Mouse (Mus musculus): ENCODE measurements at regions not wholly inside any gene's neighbourhood (a gene's known extent, or its start where the extent isn't known, plus 50 kb on each side); places are given as distances from the start of the nearest gene placed in this dataset.

- H3K4me2 ChIP-seq (ENCODE audit: low read length), result no peak overlapping the region
- no peaks in the 10 kb centered on the region for H3K36me3 ChIP-seq (ENCODE audit: control insufficient read depth, insufficient read depth, low read length)
- no peak overlapping the region for H3K9ac ChIP-seq (ENCODE audit: low read length)
- no peak overlapping the region for H3K27ac ChIP-seq (ENCODE audit: low read depth)
- no peaks in the 10 kb centered on the region for H3K27me3 ChIP-seq (replicated peaks; ENCODE audit: control insufficient read depth, insufficient read depth, low read length)
- H3K4me3 ChIP-seq (ENCODE audit: low read depth, low read length), result no peak overlapping the region
- no peaks in the 10 kb centered on the region for H3K4me1 ChIP-seq (replicated peaks; ENCODE audit: control insufficient read depth, insufficient read depth, low read length)
- no peaks in the 10 kb centered on the region for H3K9me3 ChIP-seq (ENCODE audit: control insufficient read depth, low read length)
- DNase-seq (ENCODE audit: low spot score) (no peak), ATAC-seq (replicated peaks; ENCODE audit: low FRiP score, low TSS enrichment, low read depth) (no peak)
- 88% methylated on average over 11 of the region's 11 CpGs for WGBS
These were observed 110.9 kb upstream of the Klf3 start for GRCm38 (mm10) chr5:64692335-64692734.

DNA sequence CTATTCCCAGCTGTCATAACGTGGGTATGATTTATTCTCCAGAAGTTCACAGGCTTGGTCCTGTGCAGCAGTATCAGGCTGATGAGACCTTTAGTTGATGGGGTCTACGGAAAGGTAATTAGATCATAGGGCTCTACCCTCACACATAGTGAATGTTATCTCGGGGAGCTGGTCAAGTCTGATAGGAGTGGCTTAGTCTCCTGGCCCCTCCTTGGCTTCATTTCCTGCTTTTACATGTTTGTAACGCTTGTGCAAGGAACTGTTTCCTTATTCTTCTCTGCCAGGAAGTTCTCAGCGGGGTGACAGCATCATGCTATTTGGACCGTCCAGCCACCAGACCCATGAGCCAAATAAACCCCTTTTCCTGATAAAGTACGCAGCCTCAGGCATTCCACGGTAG is 109.6 kb upstream of the Klf3 start:
- Histone ChIP-seq H3K4me3 (ENCODE audit: low read depth, low read length) (no peak overlapping the region), H3K4me2 (ENCODE audit: low read length) (no peak overlapping the region), H3K36me3 (ENCODE audit: control insufficient read depth, insufficient read depth, low read length) (no peaks in the 10 kb centered on the region), H3K27ac (ENCODE audit: low read depth) (no peak overlapping the region), H3K27me3 (replicated peaks; ENCODE audit: control insufficient read depth, insufficient read depth, low read length) (no peaks in the 10 kb centered on the region), H3K9me3 (ENCODE audit: control insufficient read depth, low read length) (no peaks in the 10 kb centered on the region), H3K4me1 (replicated peaks; ENCODE audit: control insufficient read depth, insufficient read depth, low read length) (no peaks in the 10 kb centered on the region), H3K9ac (ENCODE audit: low read length) (no peak overlapping the region)
- ATAC-seq (replicated peaks; ENCODE audit: low FRiP score, low TSS enrichment, low read depth) (no peak), DNase-seq (ENCODE audit: low spot score) (no peak)
- 81% methylated on average over 8 of the region's 8 CpGs for WGBS

DNA sequence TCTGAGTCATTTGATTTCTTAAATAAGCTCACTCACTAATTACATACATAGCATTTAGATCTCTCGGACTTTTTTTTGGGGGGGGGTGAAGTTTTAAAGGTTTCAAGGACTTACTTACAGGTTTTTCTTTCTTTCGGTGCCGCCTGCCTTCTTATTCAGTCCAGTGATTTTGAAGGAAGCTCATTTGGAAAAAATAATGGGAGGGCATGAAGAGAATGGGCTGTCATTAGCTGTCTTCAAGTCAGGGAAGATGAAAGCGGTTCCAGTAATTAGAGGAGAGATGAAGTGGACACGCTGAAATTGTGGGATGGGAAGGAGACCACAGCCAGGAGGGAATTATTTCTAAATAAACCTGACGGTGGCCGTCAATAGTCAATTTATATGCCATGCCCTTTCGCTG is 108.6 kb upstream of the Klf3 start:
- H3K36me3 ChIP-seq (ENCODE audit: control insufficient read depth, insufficient read depth, low read length), result no peaks in the 10 kb centered on the region
- WGBS, result 86% methylated on average over 8 of the region's 8 CpGs
- H3K4me1 ChIP-seq (replicated peaks; ENCODE audit: control insufficient read depth, insufficient read depth, low read length), result no peaks in the 10 kb centered on the region
- no peak overlapping the region for H3K4me2 ChIP-seq (ENCODE audit: low read length)
- no peaks in the 10 kb centered on the region for H3K27me3 ChIP-seq (replicated peaks; ENCODE audit: control insufficient read depth, insufficient read depth, low read length)
- H3K27ac ChIP-seq (ENCODE audit: low read depth), result no peak overlapping the region
- DNase-seq (ENCODE audit: low spot score), result no peak
- no peak for ATAC-seq (replicated peaks; ENCODE audit: low FRiP score, low TSS enrichment, low read depth)
- no peak overlapping the region for H3K4me3 ChIP-seq (ENCODE audit: low read depth, low read length)
- H3K9me3 ChIP-seq (ENCODE audit: control insufficient read depth, low read length), result no peaks in the 10 kb centered on the region
- no peak overlapping the region for H3K9ac ChIP-seq (ENCODE audit: low read length)

- Histone ChIP-seq H3K4me1 (replicated peaks; ENCODE audit: control insufficient read depth, insufficient read depth, low read length) (peaks cover under 1% of the 10 kb centered on the region; the same call in 1 of the 2 replicates), H3K9ac (ENCODE audit: low read length) (no peak overlapping the region), H3K36me3 (ENCODE audit: control insufficient read depth, insufficient read depth, low read length) (no peaks in the 10 kb centered on the region), H3K4me3 (ENCODE audit: low read depth, low read length) (no peak overlapping the region), H3K27me3 (replicated peaks; ENCODE audit: control insufficient read depth, insufficient read depth, low read length) (no peaks in the 10 kb centered on the region), H3K27ac (ENCODE audit: low read depth) (no peak overlapping the region), H3K4me2 (ENCODE audit: low read length) (no peak overlapping the region), H3K9me3 (ENCODE audit: control insufficient read depth, low read length) (no peaks in the 10 kb centered on the region)
- DNase-seq (ENCODE audit: low spot score), result no peak
- ATAC-seq (replicated peaks; ENCODE audit: low FRiP score, low TSS enrichment, low read depth), result no peak
- 89% methylated on average over 14 of the region's 14 CpGs for WGBS
These were observed 107.1 kb upstream of the Klf3 start for GRCm38 (mm10) chr5:64696099-64696498.

DNA sequence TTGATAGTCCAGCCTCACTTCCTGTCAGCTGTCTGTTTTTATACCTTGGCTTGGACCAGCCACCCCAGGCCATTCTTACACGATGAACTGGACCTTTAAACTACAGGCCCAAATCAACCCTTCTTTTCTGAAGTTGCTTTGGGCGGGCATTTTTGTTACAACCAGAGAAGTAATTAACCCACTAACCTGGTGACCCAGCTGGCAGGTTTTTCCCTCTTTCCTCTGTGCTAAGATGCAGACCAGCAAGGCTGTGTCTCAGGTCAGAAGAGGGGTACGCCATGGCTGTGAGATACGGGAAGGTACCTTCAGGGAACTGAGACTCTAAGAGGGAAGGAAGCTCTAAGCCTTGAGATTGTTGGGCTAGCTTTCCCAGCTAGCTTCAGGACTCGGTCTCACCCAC is 105.7 kb upstream of the Klf3 start:
- no peak overlapping the region for H3K4me3 ChIP-seq (ENCODE audit: low read depth, low read length)
- no peak overlapping the region for H3K27ac ChIP-seq (ENCODE audit: low read depth)
- DNase-seq (ENCODE audit: low spot score) (no peak), ATAC-seq (replicated peaks; ENCODE audit: low FRiP score, low TSS enrichment, low read depth) (no peak)
- H3K9me3 ChIP-seq (ENCODE audit: control insufficient read depth, low read length), result no peaks in the 10 kb centered on the region
- no peaks in the 10 kb centered on the region for H3K36me3 ChIP-seq (ENCODE audit: control insufficient read depth, insufficient read depth, low read length)
- peaks cover 13% of the 10 kb centered on the region; the same call in 1 of the 2 replicates for H3K4me1 ChIP-seq (replicated peaks; ENCODE audit: control insufficient read depth, insufficient read depth, low read length)
- no peaks in the 10 kb centered on the region for H3K27me3 ChIP-seq (replicated peaks; ENCODE audit: control insufficient read depth, insufficient read depth, low read length)
- WGBS, result 81% methylated on average over 5 of the region's 5 CpGs
- no peak overlapping the region for H3K4me2 ChIP-seq (ENCODE audit: low read length)
- H3K9ac ChIP-seq (ENCODE audit: low read length), result no peak overlapping the region

DNA sequence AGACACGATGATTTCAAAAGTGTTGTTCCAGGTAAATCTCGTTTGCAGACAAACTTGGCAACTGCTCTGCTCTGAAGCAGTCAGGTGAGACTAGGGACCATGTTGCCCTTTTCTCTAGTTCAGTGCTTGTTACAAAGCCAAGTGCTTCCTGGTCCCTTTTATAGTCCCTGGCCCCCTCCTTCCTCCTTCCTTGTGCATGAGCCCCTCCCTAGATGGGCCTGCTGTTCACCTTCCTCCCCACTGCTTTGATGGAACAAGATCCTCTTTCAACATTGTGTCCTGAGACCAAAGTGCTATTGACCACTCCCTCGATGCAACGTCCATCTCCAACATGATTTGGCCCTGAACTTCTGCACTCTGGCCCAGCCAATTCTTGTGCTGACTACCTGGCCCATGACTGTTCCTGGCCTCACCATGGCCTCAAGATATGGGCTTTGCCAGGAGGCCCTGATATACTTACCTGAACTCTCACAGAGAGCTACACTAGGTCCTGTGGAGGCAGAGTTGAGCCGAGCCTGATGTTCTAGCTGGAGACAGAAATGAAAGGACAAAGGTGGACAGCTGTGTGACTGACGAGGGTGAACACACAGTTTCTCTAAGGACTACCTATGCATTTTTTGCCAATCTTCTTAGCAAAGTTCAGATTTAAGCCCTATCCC is 104.6 kb upstream of the Klf3 start:
- peaks cover 21% of the 10 kb centered on the region for H3K4me1 ChIP-seq (replicated peaks; ENCODE audit: control insufficient read depth, insufficient read depth, low read length)
- H3K4me3 ChIP-seq (ENCODE audit: low read depth, low read length), result no peak overlapping the region
- no peaks in the 10 kb centered on the region for H3K36me3 ChIP-seq (ENCODE audit: control insufficient read depth, insufficient read depth, low read length)
- H3K9me3 ChIP-seq (ENCODE audit: control insufficient read depth, low read length), result no peaks in the 10 kb centered on the region
- H3K27ac ChIP-seq (ENCODE audit: low read depth), result no peak overlapping the region
- H3K27me3 ChIP-seq (replicated peaks; ENCODE audit: control insufficient read depth, insufficient read depth, low read length), result no peaks in the 10 kb centered on the region
- DNase-seq (ENCODE audit: low spot score) (no peak), ATAC-seq (replicated peaks; ENCODE audit: low FRiP score, low TSS enrichment, low read depth) (no peak)
- H3K4me2 ChIP-seq (ENCODE audit: low read length), result no peak overlapping the region
- WGBS, result 81% methylated on average over 6 of the region's 6 CpGs
- H3K9ac ChIP-seq (ENCODE audit: low read length), result no peak overlapping the region

- no peak for DNase-seq (ENCODE audit: low spot score)
- Histone ChIP-seq H3K4me3 (ENCODE audit: low read depth, low read length) (no peak overlapping the region), H3K27ac (ENCODE audit: low read depth) (no peak overlapping the region), H3K4me2 (ENCODE audit: low read length) (no peak overlapping the region), H3K9me3 (ENCODE audit: control insufficient read depth, low read length) (no peaks in the 10 kb centered on the region), H3K4me1 (replicated peaks; ENCODE audit: control insufficient read depth, insufficient read depth, low read length) (peaks cover 28% of the 10 kb centered on the region), H3K36me3 (ENCODE audit: control insufficient read depth, insufficient read depth, low read length) (no peaks in the 10 kb centered on the region), H3K9ac (ENCODE audit: low read length) (no peak overlapping the region), H3K27me3 (replicated peaks; ENCODE audit: control insufficient read depth, insufficient read depth, low read length) (no peaks in the 10 kb centered on the region)
- WGBS, result 59% methylated on average over 6 of the region's 6 CpGs
- no peak for ATAC-seq (replicated peaks; ENCODE audit: low FRiP score, low TSS enrichment, low read depth)
These were observed 103.2 kb upstream of the Klf3 start for GRCm38 (mm10) chr5:64700030-64700429.

GRCm38 (mm10) chr5:64701219-64701779 is 101.9 kb upstream of the Klf3 start:
- Histone ChIP-seq H3K4me3 (ENCODE audit: low read depth, low read length) (no peak overlapping the region), H3K36me3 (ENCODE audit: control insufficient read depth, insufficient read depth, low read length) (no peaks in the 10 kb centered on the region), H3K27me3 (replicated peaks; ENCODE audit: control insufficient read depth, insufficient read depth, low read length) (no peaks in the 10 kb centered on the region), H3K9ac (ENCODE audit: low read length) (peak overlapping the region; percentile 17; the same call in 1 of the 2 replicates), H3K27ac (ENCODE audit: low read depth) (peak overlapping the region; percentile 75), H3K4me2 (ENCODE audit: low read length) (peak overlapping the region; percentile 7; the same call in 1 of the 2 replicates), H3K9me3 (ENCODE audit: control insufficient read depth, low read length) (no peaks in the 10 kb centered on the region), H3K4me1 (replicated peaks; ENCODE audit: control insufficient read depth, insufficient read depth, low read length) (peaks cover 28% of the 10 kb centered on the region)
- ATAC-seq (replicated peaks; ENCODE audit: low FRiP score, low TSS enrichment, low read depth), result no peak
- DNase-seq (ENCODE audit: low spot score), result no peak
- WGBS, result 61% methylated on average over 14 of the region's 14 CpGs

GRCm38 (mm10) chr5:64701780-64702231 is 101.4 kb upstream of the Klf3 start:
- WGBS, result 23% methylated on average over 7 of the region's 7 CpGs
- Histone ChIP-seq H3K4me3 (ENCODE audit: low read depth, low read length) (no peak overlapping the region), H3K27me3 (replicated peaks; ENCODE audit: control insufficient read depth, insufficient read depth, low read length) (no peaks in the 10 kb centered on the region), H3K9ac (ENCODE audit: low read length) (peak overlapping the region; percentile 17; the same call in 1 of the 2 replicates), H3K9me3 (ENCODE audit: control insufficient read depth, low read length) (no peaks in the 10 kb centered on the region), H3K27ac (ENCODE audit: low read depth) (peak overlapping the region; percentile 75), H3K36me3 (ENCODE audit: control insufficient read depth, insufficient read depth, low read length) (no peaks in the 10 kb centered on the region), H3K4me1 (replicated peaks; ENCODE audit: control insufficient read depth, insufficient read depth, low read length) (peaks cover 28% of the 10 kb centered on the region), H3K4me2 (ENCODE audit: low read length) (peak overlapping the region; percentile 7; the same call in 1 of the 2 replicates)
- no peak for ATAC-seq (replicated peaks; ENCODE audit: low FRiP score, low TSS enrichment, low read depth)
- peak; percentile 67 for DNase-seq (ENCODE audit: low spot score)
